Mouse (Mus musculus): ENCODE results near the gene Trp53rka. TPM values are rescaled to one million over a fixed set of nuclear protein-coding genes. Genes with fewer than 3 reads are reported as not detected.
"Not testable (repeated sequence)": the region's sequence is repeated elsewhere in the genome, so short reads cannot be mapped to it uniquely, and the experiment has no call there.

Trp53rka gene
- 12.5 and 12.9 TPM in 2 replicates for polyA plus RNA-seq (2012; rRNA removed)

DNA sequence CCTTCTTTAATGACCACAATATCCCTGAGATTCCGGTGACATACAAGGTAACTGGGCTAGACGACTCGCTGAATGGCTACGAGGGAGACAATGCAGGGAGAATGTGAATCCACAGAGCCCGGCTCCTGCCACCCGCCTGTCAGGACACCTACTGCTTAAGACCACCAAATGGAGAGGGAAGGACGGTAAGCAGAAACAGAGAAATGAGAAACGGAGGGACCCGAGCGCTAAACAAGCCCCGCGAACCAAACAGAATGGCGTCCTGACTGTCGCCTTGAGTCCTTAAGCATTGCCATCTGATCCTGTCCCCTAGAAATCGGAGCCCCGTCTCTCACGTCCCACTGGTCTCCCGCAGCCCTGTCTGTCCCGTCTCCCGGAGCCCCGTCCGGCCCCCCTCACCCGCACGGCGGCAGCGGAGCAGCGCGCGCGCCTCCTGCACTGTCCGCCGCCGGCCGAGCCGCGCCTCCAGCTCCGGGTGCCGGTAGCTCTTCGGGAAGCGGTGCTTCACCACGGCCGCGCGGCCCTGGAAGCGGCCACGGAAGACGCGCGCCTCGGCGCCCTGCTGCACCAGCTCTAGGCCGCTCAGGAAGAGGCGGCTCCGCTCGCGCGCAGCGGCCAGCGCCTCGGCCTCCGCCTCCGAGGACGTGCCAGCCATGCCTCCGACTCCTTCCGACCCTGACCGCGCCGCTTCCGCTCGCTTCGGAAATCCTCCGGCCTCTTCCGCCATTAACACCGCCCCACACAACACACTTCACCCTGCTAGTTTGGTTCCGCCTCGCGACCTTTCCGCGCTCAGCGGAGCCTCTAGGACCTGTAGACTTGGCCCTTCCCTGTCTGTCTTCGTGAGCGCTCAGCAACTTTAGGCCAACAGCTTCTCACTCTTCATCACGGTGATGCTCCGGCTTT, at the start of gene Trp53rka:
TSS of gene Trp53rka (minus strand) at position 677 of the 906 bp plus-strand sequence.
- no peak for DNase-seq (ENCODE audit: low read depth, low spot score)
- under 1% methylated on average over 84 of the region's 84 CpGs for WGBS

DNA sequence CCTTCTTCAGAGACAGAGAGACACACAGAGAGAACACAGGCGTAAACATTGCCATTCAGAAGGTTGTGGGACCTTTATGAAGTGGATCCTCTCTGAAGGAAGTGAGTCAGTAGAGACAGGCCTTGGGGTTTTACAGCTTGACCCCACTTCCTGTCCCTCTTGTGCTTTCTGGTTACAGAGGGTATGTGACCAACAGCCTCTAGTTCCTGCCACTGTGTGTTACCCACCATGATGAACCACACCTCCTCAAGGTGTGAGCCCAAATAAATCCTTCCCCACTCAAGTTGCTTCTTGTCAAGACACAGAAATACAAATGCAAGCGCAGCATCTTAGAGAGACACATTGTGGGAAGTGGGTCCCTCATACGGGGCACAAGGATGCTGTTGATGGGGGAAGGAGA, 47.9 kb upstream of the Trp53rka start:
- DNase-seq (ENCODE audit: low read depth, low spot score), result no peak
- WGBS, result 66% methylated on average over 3 of the region's 3 CpGs

DNA sequence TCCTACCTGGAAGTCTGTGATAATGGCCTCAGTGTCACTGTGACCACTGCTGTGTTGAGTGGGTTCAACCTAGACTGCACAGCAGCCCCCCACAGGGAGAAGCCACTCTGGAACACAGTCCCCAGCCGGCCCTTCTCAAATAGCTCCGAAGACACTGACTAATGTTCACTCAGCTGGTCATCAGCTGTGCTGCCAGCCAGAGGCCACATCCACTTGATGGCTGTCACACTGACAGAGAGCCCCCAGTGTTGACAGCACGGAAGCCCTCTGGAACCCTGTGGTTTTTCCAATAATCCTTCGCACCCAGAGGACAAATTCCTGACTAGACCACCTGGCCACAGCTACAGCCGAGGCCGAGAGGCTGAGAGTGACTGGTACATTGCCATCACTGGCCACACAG, 40.7 kb upstream of the Trp53rka start:
- no peak for DNase-seq (ENCODE audit: low read depth, low spot score)
- 85% methylated on average over 6 of the region's 6 CpGs for WGBS

DNA sequence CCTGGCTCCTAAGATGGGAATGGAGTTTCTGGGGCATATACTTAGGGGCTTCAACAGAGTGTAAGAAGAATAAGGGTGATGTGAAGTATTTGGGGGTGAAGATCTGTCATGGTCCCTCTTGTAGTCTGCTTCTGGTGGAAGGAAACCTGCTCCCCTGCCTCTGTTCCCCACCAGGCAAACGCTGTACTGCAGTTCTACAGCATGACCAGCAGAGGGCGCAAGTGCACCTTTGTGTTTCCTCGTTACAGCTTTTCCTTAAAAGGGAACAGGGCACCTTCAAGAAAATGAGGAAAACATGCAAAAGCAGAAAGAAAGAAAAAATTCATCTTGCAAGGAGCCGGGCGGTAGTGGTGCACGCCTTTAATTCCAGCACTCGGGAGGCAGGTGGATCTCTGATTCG, 36.0 kb upstream of the Trp53rka start:
- WGBS, result 13% methylated on average over 8 of the region's 8 CpGs

DNA sequence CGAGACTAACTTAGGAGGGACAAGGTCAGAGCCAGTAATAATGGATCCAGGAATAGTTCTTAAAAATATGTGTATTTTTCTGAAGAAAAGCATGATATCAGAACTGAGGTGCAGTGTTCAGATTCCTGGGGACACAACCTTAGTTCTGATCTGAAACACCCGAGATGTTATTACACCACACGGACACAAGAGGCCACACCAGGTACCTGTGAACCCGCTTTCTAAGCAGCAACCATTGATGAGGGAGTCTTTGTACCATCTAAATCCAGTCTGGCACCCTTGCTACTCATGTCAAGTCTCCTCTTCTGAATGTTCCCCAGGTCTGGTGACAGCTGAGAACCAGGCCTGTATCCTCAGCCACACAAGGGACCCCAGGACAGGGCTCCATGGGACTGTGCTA, 32.5 kb upstream of the Trp53rka start:
- DNase-seq (ENCODE audit: low read depth, low spot score), result no peak
- 41% methylated on average over 4 of the region's 4 CpGs for WGBS

More for the DNA sequence above, 36.0 kb upstream of the Trp53rka start:
- peak; percentile 37 for DNase-seq (ENCODE audit: low read depth, low spot score)

DNA sequence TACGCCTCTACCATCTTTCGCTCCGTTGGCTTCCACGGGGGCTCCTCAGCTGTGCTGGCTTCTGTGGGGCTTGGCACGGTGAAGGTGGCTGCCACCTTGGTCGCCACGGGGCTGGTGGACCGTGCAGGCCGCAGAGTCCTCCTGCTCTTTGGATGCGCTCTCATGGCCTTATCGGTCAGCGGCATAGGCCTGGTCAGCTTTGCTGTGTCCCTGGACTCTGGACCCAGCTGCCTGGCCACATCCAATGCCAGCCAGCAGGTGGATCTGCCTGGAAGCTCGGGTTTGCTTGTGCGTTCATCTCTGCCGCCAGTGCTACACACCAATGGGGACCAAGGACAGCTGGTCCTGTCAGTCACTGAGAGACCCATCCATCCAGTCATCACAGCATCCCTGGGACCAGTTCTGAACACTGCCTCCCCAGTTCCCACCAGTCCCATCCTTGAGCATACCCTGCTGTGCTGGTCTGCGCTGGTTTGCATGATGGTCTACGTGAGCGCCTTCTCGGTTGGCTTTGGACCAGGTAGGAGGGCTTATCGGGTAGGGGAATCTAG, 22.1 kb upstream of the Trp53rka start:
- no peak for DNase-seq (ENCODE audit: low read depth, low spot score)
- 97% methylated on average over 20 of the region's 20 CpGs for WGBS

DNA sequence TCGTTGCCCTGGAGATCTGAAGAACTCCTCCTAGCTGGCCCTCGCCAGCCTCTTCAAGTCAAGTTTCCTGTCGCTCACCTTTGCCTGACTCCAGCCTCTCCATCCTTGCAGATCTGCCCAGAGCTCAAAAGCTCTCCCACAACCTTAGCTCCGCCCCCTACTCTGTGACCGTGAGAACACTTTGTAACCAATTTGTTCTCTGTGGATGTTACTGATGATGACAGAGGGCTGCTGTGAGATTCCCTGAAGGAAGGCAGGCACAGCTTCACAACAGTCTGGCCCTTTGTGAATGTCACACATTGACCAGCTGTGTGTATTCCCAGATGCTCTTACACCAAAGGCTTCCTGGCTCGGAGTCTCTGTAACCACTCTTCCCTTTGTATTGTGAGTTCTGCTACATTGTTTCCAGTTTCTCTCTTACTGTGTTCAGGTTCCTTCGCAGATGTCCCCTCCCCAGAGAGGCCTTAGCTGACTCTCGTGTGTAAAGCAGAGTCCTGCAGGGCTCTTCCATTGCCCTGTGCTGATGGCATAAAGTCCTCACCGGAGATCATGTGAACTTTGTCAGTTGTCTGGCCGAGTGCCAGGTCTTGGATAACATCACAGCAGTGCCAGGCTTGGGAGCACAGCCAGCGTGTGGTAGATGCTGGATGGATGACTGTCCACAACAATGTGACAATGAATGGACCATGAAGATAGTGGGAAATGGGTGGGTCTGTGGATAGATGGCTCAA, 19.9 kb upstream of the Trp53rka start:
- WGBS, result 21% methylated on average over 11 of the region's 11 CpGs
- no peak for DNase-seq (ENCODE audit: low read depth, low spot score)

DNA sequence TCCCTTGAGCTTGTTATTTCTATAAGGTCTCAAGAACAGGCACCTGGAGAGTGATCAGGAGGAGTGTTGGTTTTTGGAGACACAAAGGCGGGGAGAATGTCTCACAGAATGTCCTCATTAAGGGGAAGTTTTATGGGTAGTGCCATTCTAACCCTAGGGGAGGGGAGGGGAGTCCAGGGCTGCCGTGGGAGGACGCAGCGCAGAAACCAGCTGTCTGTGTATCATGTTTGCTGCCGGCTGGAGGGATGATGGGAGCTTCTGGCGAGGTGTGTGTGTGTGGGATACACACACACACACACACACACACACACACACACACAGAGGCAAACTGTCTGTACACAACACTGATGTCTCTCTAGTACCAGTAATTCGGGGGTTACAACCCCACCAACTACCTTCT, 19.3 kb upstream of the Trp53rka start:
- WGBS, result 30% methylated on average over 7 of the region's 7 CpGs
- no peak for DNase-seq (ENCODE audit: low read depth, low spot score)

DNA sequence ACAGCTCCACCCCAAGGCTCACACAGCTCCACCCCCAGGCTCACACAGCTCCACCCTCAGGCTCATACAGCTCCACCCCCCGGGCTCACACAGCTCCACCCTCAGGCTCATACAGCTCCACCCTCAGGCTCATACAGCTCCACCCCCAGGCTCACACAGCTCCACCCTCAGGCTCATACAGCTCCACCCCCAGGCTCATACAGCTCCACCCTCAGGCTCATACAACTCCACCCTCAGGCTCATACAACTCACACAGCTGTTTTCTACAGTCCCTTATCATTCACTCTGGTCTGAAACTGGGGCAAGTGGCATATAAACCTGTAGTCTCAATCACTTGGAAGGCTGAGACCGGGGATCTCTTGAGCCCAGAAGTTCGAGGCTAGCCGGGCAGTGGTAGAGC, 18.4 kb upstream of the Trp53rka start:
- 62% methylated on average over 4 of the region's 4 CpGs for WGBS
- not testable (repeated sequence) for DNase-seq (ENCODE audit: low read depth, low spot score)

DNA sequence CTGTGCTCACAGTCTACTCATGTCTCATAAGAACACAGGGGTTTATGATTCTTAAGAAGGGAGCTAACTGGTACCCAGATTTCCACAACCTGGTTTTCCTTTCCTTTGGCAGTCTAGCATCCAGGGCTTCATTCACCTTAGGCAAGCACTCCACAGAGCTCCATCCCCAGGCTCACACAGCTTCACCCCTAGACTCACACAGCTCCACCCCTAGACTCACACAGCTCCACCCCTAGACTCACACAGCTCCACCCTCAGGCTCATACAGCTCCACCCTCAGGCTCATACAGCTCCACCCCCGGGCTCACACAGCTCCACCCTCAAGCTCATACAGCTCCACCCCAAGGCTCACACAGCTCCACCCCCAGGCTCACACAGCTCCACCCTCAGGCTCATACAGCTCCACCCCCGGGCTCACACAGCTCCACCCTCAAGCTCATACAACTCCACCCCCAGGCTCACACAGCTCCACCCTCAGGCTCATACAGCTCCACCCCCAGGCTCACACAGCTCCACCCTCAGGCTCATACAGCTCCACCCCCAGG, 17.9 kb upstream of the Trp53rka start:
- WGBS, result 57% methylated on average over 2 of the region's 2 CpGs
- DNase-seq (ENCODE audit: low read depth, low spot score), result not testable (repeated sequence)

DNA sequence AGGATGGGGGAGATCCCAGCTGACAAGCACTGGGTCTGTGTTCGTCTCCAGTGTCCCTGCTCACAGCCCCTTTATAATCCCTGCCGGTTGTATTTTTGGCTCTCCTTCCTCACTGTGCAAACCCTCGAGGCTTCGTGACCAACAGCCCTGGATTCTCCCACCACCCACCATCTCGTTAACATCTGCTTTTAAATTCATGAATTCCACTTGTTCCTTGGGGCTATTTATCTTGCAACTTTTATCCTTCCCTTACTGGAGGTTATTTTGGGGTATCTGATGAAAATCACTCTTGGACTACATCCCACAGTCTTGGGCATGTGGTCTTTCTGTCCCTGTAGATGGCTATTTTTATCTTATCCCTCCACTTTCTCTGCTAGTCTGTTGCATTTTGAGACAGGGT, 17.3 kb upstream of the Trp53rka start:
- DNase-seq (ENCODE audit: low read depth, low spot score), result no peak
- WGBS, result 61% methylated on average over 5 of the region's 5 CpGs

DNA sequence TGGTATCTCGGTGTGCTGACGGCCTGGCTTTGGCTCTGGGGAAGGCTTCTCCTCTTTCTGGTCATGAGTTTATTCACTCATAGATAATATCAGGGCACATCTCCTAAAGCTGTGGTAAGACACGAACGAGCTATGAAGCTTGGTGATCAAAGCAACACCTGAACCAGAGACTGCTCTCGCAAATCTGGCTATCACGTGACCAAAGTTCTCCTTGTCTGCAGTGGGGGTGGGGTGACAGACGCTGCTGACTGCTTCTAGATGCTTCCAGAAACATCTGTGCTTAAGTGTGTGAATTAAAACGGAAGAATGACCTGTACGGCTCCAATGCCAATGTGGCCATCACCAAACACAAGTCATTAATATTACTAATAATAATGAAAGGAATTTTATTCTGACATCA, 16.6 kb upstream of the Trp53rka start:
- no peak for DNase-seq (ENCODE audit: low read depth, low spot score)
- 56% methylated on average over 9 of the region's 9 CpGs for WGBS

DNA sequence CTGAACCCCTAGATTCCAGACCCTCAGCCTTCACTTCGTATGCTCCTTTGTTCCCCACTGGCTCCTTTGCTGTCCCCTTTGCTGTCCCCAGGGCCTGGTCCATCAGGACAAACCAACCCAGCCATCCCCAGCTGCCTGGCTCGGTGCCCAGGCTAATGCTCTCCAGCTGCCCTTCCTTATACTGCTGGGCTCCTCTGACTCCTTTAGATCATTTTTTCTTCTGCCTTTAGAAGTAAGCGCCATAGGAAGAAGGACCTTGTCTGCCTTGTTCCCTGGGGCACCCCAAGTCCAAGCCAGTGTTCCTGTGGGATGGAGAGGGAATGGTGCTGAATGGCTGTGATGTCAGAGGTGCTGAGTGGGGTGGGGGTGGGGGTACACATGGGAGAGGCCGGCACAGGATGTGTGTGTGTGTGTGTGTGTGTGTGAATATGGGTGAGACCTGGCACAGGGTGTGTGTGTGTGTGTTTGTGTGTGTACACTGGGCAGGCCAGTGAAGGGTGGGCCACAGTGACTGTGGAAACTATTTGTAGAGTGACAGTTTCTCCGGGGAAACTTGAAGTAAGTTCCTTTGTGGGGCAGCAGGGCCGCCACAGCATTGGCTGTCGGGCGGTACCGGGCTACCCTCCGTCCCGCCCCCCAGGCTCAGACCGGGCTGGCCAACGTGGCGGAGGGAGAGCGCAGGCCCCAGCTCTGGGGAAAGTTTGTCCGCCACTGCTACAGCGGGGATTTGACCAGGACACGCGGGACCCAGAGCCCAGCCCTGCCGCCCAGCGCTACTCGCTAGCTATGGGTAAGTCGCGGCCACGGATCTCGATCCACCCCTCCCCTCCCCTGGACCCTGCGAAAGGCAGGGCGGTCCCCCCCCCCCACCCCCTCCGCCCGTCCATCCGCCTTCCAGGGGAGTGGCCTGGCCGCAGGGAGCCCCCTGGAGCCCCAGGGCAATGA, 10.4 kb upstream of the Trp53rka start, which contains the start of gene Slc2a10:
TSS of gene Slc2a10 (plus strand) at position 529 of the 945 bp plus-strand sequence.
- no peak for DNase-seq (ENCODE audit: low read depth, low spot score)

DNA sequence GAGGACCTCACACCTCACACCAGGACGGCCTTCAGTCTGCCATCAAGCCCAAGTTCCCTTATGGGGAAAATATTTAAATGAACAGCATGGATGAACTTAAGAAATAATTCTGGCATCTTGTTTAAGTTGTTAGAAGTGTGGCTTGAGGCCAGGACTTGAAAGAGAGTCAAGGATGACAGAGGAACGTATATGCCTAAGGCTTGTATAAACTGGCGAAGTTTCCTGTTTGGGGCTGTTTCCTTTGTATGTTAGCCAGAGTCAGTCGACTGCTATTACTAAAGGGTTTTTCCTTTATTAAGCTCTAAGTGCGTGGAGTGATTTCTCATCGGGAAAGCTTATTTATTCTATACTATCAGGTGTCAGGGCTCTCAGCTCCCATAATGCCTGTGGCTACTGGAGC, 5.7 kb upstream of the Trp53rka start:
- DNase-seq (ENCODE audit: low read depth, low spot score), result no peak
- WGBS, result 59% methylated on average over 6 of the region's 6 CpGs

More for the DNA sequence above, 10.4 kb upstream of the Trp53rka start, which contains the start of gene Slc2a10:
- 3% methylated on average over 30 of the region's 32 CpGs for WGBS

DNA sequence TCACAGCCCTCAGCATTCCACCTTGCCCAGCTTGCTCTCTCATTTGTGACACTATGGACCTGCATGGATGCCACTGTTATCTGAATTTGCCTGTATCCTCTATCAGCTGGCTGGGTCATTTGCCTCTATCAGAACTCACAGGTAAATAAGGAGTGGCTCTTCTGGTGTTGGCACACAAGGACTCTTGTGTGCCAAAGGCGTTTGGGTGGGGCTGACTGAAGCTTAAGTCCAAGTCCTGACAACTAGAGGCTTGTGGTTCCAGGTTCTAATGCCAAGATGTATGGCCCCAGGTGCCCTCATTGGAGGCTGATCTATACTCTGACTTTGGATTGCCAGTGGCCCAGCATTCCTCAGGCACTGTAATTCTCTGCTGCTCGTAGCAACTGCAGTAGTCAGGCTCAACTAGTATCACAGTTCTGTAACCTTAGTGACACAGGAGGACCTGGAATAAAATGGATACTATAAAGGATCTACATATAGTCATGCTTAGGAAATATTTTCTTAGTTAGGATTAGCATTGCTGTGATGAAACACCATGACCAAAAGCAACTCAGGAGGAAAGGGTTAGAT, 4.7 kb upstream of the Trp53rka start:
- 18% methylated on average over 2 of the region's 2 CpGs for WGBS
- DNase-seq (ENCODE audit: low read depth, low spot score), result peak; percentile 80

DNA sequence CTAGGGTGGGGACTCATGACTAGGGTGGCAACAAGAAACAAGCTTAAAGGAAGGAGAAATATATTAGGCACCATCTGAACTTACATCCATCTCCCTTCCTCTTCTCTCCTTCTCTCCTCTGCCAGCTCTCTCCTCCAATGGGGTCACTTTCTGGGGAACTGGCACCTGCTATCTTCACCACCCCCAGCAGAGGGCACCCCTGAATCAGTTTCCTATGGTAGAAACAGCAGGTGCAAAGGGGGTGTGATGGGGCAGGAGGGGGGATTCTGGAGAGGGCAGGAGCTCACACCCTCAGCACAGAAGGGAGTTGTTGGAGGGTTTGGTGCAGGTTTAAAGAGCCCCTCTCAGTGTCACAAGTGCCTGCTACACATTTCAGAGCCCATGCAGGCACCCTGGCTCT, 3.1 kb upstream of the Trp53rka start:
- DNase-seq (ENCODE audit: low read depth, low spot score), result no peak

DNA sequence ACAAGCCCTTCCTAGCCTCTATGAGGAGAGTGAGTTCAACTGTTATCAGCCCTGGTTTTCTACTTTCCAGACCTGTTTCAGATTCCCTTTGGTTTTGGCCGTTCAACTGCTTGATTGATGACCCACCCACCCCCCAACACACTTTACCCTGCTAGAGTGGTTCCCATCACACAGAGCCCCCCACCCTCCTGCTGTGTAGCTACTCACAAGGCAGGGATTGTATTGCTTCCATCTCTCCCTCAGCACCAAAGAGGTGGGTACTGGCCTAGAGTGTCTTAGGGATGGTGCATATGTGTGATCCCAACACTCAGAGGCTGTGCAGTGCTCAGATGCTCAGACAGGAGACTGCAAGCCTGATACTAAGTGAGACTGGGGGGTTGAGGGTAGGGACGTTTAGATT, 1.4 kb upstream of the Trp53rka start:
- no peak for DNase-seq (ENCODE audit: low read depth, low spot score)
- 47% methylated on average over 2 of the region's 2 CpGs for WGBS

DNA sequence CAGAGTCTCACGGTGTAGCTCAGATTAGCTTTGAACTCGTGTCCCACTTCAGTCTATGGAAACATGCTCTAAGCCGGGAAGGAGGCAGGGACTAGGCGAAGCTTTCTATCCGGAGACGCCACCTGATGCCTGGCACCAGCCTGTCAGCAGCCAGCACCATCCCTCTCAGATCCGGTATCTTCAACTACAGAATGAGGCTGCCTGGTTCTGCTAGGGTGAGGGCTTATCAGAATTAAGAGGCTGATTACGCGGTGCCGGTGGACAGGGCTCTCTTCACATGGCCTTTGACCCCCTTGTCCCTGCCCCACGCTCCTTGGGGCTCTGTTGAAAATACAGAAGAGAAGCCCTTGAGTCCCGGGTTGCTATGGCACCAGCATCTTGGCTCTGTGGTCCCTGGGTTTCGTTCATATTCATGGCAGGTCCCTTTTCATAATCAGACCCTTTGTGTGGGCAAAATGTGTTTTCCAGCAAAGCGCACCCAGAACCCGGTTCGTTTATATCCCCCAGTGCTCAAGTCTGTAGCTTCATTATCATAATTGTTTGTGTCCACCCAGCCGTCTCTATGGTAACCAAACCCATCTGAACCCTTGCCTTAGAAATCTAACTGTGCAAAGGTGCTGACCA, 575 bp upstream of the Trp53rka start:
- 25% methylated on average over 17 of the region's 17 CpGs for WGBS
- no peak for DNase-seq (ENCODE audit: low read depth, low spot score)
